Mouse (Mus musculus) cortical plate, adult 2 months (tissue): ENCODE data around the gene Ralgapa1. TPM values are rescaled to one million over a fixed set of nuclear protein-coding genes. Genes with fewer than 3 reads are reported as not detected.

Experiments
- H3K27ac ChIP-seq: fragments of 200-500 bp; 2 replicates; pipeline ENCODE4 v1.5.1; 2012; ENCODE audit warnings: low read length, control low read depth, inconsistent platforms; ENCODE audit not compliant: insufficient read depth
- H3K4me1 ChIP-seq: fragments of 200-500 bp; 2 replicates; pipeline ENCODE4 v1.6.1; 2011; ENCODE audit warnings: low read length; ENCODE audit not compliant: control insufficient read depth, insufficient read depth
- H3K4me3 ChIP-seq: fragments of 200-500 bp; 2 replicates; pipeline ENCODE4 v1.5.1; 2011; ENCODE audit warnings: mild to moderate bottlenecking, low read length, control low read depth; ENCODE audit not compliant: insufficient read depth
- CTCF ChIP-seq: fragments of 200-500 bp; IDR thresholded peaks from 2 replicates; pipeline ENCODE4 v1.5.1; 2011; ENCODE audit warnings: mild to moderate bottlenecking, control low read depth, low read length; ENCODE audit not compliant: insufficient read depth; ENCODE audit errors: extremely low read depth
- POLR2A ChIP-seq: fragments of 200-500 bp; IDR thresholded peaks from 2 replicates; pipeline ENCODE4 v1.6.1; 2011; ENCODE audit warnings: mild to moderate bottlenecking, low read length, control low read depth; ENCODE audit not compliant: insufficient read depth; ENCODE audit errors: extremely low read depth
- polyA plus RNA-seq: library from polyadenylated mRNA; depleted of rRNA; stranded (reverse); fragments of >200 nt; gene quantifications from 2 replicates; pipeline ENCODE4 v1.2.3, GENCODE M21; 2012; rRNA removed

The Ralgapa1 gene
- polyA plus RNA-seq = 62.3 and 65.2 TPM in 2 replicates

DNA sequence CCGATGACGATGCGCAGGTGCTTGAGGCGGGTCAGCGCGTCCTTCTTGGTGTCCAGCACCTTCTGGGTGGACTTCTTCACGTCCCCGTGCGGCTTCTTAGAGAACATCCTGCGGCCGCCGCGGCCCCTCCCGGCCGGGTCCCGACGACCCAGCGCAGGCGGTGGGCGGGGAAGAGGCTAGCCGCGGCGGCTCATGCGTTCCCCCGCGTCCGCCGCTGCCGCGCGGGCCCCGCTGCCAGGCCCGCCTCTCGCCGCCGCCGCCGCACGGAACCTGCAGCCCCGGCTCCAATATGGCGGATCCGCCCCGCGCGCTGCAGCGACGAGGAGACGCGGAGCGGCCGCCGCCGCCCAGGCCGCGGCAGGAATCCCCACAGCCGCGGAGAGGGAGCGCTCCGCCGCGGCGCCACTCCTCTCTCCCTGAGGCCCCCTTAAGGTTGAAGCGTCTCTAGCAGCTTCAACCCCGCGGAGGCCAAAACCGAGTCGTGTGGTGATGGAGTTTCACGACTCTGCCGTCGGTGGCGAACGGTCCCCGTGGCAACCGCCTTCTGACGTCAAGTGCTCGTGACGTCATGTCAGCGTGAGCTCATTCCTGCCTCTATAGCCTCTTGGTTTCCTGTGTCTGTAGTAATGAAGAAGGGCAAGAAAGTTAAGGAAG is at the start of gene Ralgapa1:
Gene Ralgapa1 (minus strand): TSS at position 507 of the 654 bp plus-strand sequence.
- Histone ChIP-seq H3K4me1 (no peaks in the 10 kb centered on the region; the same call in 1 of the 2 replicates), H3K4me3 (peak within 1 kb of the TSS; percentile 74), H3K27ac (peak within 1 kb of the TSS; percentile 78)
- TF ChIP-seq CTCF (no peak), POLR2A (peak; percentile 93)

DNA sequence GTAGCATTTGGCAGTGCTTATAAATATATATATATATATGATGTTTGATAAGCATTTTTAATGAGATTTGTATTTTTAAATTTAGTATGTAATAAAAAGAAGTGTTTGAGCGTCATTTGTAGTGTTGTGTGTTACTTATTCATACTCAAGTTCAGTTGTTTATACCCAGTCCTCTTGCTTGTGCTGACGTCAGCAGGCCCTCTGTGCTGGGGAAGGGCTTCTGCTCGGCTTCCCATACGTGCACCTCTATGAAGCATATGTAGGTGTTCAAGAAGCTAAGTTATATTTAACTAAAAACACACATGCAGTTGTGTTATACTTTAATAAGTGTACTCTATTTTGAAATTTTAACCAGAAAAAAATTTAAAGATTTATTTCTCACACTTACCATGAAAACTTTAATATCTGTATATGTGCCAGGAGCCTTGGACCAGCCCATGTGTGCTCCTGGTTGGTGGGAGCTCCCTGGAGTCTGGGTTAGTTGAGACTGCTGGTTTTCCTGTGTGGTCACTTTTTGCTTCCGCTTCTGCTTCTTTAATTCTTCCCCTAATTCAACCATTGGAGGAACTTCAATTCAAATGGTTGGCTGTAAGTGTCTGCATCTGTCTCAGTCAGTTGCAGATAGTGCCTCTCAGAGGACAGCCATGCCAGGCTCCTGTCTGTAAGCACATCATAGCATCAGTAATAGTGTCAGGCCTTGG is 48.8 kb upstream of the Ralgapa1 start:
- Histone ChIP-seq H3K4me1 (no peaks in the 10 kb centered on the region), H3K4me3 (no peak overlapping the region), H3K27ac (no peak overlapping the region)
- no peak for TF ChIP-seq CTCF
- no peak for TF ChIP-seq POLR2A

DNA sequence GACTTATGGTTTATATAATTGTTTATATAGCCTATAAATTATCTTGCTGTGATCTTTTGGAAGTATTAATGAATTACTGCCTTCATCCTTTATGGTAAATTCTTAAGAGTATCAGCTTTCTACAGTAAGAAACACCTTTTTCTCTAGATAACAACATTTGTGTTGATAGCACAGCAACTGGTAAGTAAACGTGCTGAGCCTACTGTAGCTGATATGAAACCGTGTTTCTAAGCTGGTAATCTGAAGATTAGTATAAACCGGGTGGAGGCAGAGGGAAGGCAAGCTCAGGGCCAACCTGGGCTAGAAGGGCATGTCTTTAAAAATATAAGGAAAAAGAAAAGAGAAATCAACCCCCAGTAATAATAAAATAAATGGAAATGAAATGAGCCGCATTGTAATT is 46.8 kb upstream of the Ralgapa1 start:
- Histone ChIP-seq H3K4me1 (no peaks in the 10 kb centered on the region), H3K27ac (no peak overlapping the region), H3K4me3 (no peak overlapping the region)
- TF ChIP-seq POLR2A = no peak
- no peak for TF ChIP-seq CTCF

DNA sequence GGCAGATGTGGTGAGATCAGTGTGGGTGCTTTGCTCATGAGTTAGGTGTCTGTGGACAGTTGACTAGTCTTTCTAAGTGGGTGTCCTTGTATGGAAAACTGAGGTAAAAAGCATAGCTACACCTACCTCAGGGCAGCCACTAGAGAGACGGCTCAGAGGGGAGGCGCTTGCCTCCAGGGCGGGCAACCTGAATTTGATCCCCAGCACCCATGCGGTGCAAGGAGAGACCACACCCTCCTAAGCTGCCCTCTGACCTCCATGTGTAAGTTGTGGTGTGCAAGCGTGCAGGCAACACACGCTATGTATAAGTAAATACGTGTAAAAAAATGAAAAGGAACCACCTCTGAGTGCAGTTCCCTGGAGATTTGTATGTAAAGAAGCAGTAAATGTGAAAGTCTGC is 39.7 kb upstream of the Ralgapa1 start:
- Histone ChIP-seq H3K4me3 (no peak overlapping the region), H3K4me1 (no peaks in the 10 kb centered on the region), H3K27ac (no peak overlapping the region)
- TF ChIP-seq POLR2A = no peak
- TF ChIP-seq CTCF = no peak

DNA sequence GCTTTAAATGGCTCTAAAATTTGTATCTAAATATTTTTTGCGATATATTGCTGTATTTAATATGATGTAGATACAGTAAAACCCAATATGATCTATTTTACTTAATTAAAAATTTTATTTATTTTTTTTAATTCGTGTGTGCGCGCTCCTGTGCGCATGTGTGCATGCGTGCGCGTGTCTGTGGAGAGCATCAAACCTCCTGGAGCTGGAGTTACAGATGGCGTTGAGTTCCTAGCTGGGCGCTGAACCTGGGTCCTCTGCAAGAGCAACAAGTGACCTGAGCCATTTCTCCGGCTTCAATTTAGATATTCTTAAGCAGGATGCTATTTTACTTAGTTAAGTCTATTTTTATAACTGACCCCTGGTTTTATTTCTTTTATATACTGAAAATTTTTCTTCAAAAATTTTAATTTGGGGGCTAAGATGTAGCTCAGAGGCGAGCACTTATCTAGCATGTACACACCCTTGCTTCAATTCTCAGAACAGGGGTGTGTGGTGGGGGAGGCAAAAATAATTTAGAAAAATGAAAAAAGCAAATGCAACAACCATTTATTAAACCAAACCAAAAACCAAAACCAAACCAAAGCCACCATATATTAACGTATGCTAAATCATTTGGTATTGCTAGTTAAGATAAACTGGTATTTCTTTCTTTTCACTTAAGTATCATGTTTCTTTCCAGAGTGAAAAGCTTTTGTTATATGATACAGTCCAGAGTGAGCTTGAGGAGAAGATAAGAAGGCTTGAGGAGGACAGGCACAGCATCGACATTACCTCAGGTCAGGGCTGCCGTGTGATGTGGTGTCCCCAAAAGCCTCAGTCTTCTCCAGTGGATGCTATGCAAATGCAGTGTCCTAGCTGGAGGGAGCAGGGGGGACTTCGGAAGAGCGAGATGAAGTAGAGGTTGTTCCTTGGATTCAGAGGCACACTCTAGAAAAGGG is 38.7 kb upstream of the Ralgapa1 start:
- TF ChIP-seq POLR2A (no peak), CTCF (no peak)
- no peak overlapping the region for H3K27ac ChIP-seq
- no peaks in the 10 kb centered on the region for H3K4me1 ChIP-seq
- H3K4me3 ChIP-seq = no peak overlapping the region

DNA sequence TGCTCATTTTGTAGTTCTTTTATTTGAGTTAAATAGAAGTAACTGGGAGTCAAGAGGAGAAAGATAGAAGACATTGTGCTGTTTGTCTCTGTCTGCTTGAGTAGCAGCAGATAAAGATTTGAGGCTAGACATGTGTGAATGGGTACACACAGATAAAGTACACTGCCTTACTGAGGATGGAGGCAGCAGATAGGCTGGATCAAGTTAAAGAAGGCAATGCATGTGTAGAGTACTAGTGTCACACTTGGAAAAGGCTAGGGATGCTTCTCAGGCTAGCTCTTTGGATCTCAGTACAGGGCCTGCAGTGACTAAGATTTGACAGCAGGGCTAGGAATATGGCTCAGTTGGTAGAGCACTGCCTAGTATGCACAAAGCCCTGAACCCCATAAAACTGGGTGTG is 29.7 kb upstream of the Ralgapa1 start:
- Histone ChIP-seq H3K4me3 (no peak overlapping the region), H3K4me1 (no peaks in the 10 kb centered on the region), H3K27ac (no peak overlapping the region)
- TF ChIP-seq POLR2A = no peak
- TF ChIP-seq CTCF = no peak

DNA sequence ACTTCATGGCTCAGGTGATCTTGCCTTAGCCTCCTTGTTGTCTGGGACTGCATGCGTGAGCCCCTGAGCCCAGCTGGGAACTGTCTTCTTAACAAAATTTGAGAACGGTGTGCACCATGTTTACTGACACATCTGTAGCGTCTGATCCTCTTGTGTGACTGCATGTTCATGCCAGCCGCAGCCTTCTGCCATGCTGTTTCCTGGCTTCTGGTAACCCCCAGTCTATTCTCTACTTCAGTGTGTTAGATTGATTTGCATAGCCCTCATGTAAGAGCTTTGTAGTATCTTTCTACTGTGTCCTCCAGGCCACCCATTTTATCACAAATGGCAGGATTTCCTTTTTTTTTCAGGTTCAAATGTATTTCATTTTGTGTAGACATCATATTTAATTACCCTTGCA is 26.9 kb upstream of the Ralgapa1 start:
- TF ChIP-seq POLR2A (no peak), CTCF (no peak)
- Histone ChIP-seq H3K4me1 (no peaks in the 10 kb centered on the region), H3K27ac (no peak overlapping the region), H3K4me3 (no peak overlapping the region)

DNA sequence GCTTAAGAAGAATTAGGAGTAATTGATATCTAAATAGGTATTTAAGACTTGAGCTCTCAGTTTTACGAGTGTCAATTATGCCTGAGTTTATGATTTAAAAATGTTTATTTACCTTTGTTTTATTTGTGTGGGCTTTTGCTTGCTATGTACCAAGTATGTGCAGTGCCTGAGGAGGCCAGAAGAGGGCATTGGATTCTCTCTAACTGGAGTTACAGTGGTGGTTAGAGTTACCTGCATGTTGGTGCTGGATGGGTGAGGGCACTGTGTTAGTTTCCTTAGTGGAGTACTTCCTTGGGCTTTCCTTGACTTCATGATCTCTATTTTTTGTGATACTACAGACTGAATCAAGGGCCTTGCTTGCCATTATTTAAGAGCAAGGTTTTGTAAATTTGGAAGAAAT is 25.8 kb upstream of the Ralgapa1 start:
- Histone ChIP-seq H3K27ac (no peak overlapping the region), H3K4me1 (no peaks in the 10 kb centered on the region), H3K4me3 (no peak overlapping the region)
- TF ChIP-seq POLR2A = no peak
- TF ChIP-seq CTCF = peak; percentile 30; the same call in 1 of the 2 replicates

DNA sequence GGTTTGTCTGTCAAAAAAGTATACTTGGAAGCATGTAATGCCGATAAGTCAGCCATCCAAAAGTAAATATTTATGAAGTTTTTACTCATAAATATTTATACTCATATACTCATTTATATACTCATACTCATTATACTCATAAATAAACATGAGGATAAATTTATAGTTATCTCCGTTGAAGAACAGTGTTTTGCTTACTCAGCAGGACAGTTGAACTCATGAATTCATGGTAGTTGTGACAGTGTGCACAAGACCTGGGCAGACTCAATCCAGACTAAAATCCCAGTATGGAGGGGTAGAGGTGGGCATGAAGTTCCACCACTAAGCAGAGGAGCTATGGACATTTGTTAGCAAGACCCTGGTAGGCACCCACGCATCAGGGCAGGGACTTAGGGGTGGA is 16.5 kb upstream of the Ralgapa1 start:
- no peak for TF ChIP-seq POLR2A
- H3K27ac ChIP-seq = no peak overlapping the region
- peaks cover 2% of the 10 kb centered on the region for H3K4me1 ChIP-seq
- no peak overlapping the region for H3K4me3 ChIP-seq
